Mouse (Mus musculus): ENCODE measurements at regions not wholly inside any gene's neighbourhood (a gene's known extent, or its start where the extent isn't known, plus 50 kb on each side); places are given as distances from the start of the nearest gene placed in this dataset.

DNA sequence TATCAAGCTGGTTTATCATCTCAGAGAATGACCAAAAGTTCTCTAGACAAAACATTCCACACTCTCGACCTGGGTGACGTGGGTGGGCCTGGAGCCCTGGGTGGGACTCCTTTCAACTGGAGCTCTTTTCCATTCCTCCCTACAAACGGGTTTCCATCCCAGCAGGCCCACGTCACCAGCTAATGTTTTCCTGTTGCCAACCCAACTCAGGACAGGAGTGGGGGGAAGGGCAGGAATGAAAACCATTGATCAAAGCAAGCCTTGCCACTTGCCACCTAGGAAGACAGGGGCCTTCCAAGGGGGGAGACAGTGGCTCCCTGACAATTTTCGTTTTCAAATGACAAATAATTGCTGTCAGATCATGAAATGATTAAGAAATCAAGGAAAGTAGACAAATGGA, 224.8 kb downstream of the Rplp1 start:
- no peaks in the 10 kb centered on the region for H3K9me3 ChIP-seq
- H3K9ac ChIP-seq: no peak overlapping the region
- no peaks in the 10 kb centered on the region for H3K4me1 ChIP-seq
- no peak overlapping the region for H3K4me3 ChIP-seq
- no peak for ATAC-seq (ENCODE audit: borderline replicate concordance, extremely low read depth, low FRiP score, low TSS enrichment)
- no peaks in the 10 kb centered on the region for H3K36me3 ChIP-seq
- no peak overlapping the region for H3K4me2 ChIP-seq
- H3K27me3 ChIP-seq: peaks cover 13% of the 10 kb centered on the region; the same call in 1 of the 2 replicates
- WGBS: 34% methylated on average over 5 of the region's 5 CpGs
- H3K27ac ChIP-seq: no peak overlapping the region

DNA sequence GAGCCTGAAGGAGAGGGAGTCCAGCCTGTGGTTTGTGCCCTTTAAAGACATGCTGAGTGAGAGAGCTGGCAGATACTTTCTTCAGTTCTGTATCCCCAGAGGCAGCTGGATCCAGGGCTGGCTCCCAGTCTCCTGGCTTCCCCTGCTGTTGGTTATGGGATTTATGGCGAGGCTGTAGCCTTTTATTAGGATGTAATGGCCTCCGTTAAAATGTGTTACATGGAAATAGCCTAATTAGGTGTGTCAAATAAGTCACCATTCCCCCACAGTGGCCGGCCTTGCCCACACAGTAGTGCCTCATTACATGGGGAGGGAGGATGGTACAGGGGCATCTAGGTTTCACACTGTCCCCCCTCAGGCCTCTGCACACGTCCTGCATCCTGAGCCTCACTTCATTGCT, 230.8 kb downstream of the Rplp1 start:
- Histone ChIP-seq H3K27me3 (no peaks in the 10 kb centered on the region), H3K36me3 (no peaks in the 10 kb centered on the region), H3K27ac (no peak overlapping the region), H3K4me3 (no peak overlapping the region), H3K4me2 (no peak overlapping the region), H3K9me3 (no peaks in the 10 kb centered on the region), H3K4me1 (0 out of 2 replicates have a peak, but pooled peaks cover 2% of the 10 kb centered on the region), H3K9ac (no peak overlapping the region)
- no peak for ATAC-seq (ENCODE audit: borderline replicate concordance, extremely low read depth, low FRiP score, low TSS enrichment)
- 80% methylated on average over 4 of the region's 4 CpGs for WGBS

DNA sequence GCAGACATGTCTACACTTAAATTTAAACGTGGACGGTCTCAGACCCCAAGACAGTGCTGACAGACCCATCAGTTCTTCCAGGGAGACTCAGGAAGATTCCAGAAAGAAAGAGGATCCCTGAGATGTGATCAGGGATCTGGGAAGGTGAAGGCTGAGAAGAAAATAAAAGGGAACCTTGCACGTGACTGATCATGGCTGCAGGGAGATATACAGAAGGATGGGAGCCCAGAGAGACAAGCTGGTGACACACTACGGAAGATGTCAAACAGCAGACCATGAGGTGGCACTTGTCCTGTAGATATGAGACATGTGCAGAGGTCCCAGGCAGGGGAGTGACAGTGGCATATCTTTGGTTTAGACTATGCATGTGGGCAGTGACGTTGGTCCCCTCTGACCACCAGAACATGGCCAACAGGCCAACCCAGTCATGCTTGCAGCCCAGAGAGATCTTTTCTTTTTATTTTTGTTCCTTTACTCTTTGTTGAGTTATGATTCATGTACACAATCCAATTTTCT, 231.5 kb downstream of the Rplp1 start:
- H3K27me3 ChIP-seq: no peaks in the 10 kb centered on the region
- no peak overlapping the region for H3K27ac ChIP-seq
- H3K4me3 ChIP-seq: no peak overlapping the region
- no peaks in the 10 kb centered on the region for H3K36me3 ChIP-seq
- WGBS: 81% methylated on average over 5 of the region's 5 CpGs
- no peak for ATAC-seq (ENCODE audit: borderline replicate concordance, extremely low read depth, low FRiP score, low TSS enrichment)
- H3K4me1 ChIP-seq: 0 out of 2 replicates have a peak, but pooled peaks cover 2% of the 10 kb centered on the region
- no peaks in the 10 kb centered on the region for H3K9me3 ChIP-seq
- no peak overlapping the region for H3K9ac ChIP-seq
- no peak overlapping the region for H3K4me2 ChIP-seq

DNA sequence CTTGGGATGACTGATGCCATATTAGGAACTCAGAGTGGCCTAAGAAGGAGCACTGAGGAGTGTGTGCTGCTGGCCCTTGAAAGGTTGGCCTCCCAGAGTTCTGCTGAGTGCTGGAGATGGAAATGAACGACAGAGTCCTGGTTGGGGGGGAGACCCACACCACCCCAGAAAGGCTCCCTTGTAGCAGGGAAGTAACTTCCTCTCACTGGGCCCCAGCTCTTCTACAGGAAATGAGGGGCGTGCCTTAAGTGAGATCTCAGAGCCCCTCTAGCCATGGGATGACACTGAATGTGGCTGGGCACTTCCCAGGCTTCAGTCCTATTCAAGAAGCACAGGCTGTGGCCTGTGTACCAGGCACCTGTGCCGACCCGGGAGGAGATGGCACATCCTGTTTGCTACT, 232.0 kb downstream of the Rplp1 start:
- no peaks in the 10 kb centered on the region for H3K9me3 ChIP-seq
- no peak for ATAC-seq (ENCODE audit: borderline replicate concordance, extremely low read depth, low FRiP score, low TSS enrichment)

GRCm38 (mm10) chr9:61681406-61681805, 232.9 kb downstream of the Rplp1 start:
- Histone ChIP-seq H3K9me3 (no peaks in the 10 kb centered on the region), H3K4me1 (peaks cover 5% of the 10 kb centered on the region; the same call in 1 of the 2 replicates), H3K4me3 (no peak overlapping the region), H3K36me3 (no peaks in the 10 kb centered on the region), H3K27ac (no peak overlapping the region), H3K27me3 (no peaks in the 10 kb centered on the region), H3K4me2 (no peak overlapping the region), H3K9ac (no peak overlapping the region)
- WGBS: 51% methylated on average over 5 of the region's 5 CpGs
- no peak for ATAC-seq (ENCODE audit: borderline replicate concordance, extremely low read depth, low FRiP score, low TSS enrichment)

More for the DNA sequence above, 232.0 kb downstream of the Rplp1 start:
- Histone ChIP-seq H3K27me3 (no peaks in the 10 kb centered on the region), H3K4me1 (0 out of 2 replicates have a peak, but pooled peaks cover 2% of the 10 kb centered on the region), H3K4me2 (no peak overlapping the region), H3K4me3 (no peak overlapping the region), H3K9ac (no peak overlapping the region), H3K27ac (no peak overlapping the region), H3K36me3 (no peaks in the 10 kb centered on the region)
- WGBS: 49% methylated on average over 4 of the region's 4 CpGs

DNA sequence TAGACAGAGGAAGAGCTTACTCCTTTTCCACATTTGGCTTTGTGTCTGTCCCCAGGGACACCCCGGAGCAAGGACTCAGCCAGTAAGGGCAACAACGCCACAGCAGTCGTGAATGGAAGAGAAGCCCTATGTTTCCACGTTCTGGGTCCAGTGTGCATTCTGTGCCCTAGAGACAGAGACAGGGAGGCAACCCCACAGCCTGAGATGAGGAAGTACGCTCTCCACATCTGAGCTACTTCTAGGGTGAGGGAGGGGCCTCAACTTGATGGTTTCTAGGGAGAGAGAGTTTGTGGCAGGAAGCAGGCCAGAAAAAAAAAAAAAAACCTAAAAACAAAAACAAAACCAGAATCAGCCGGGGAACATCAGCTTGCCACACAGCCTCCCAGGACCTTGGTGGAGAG, 233.4 kb downstream of the Rplp1 start:
- no peak for ATAC-seq (ENCODE audit: borderline replicate concordance, extremely low read depth, low FRiP score, low TSS enrichment)
- 42% methylated on average over 6 of the region's 6 CpGs for WGBS
- H3K27ac ChIP-seq: no peak overlapping the region

GRCm38 (mm10) chr9:61679686-61680085, 234.7 kb downstream of the Rplp1 start:
- Histone ChIP-seq H3K36me3 (no peaks in the 10 kb centered on the region), H3K9ac (no peak overlapping the region), H3K4me3 (no peak overlapping the region), H3K27me3 (no peaks in the 10 kb centered on the region), H3K9me3 (no peaks in the 10 kb centered on the region), H3K27ac (no peak overlapping the region), H3K4me2 (no peak overlapping the region), H3K4me1 (peaks cover 5% of the 10 kb centered on the region; the same call in 1 of the 2 replicates)
- 79% methylated on average over 6 of the region's 6 CpGs for WGBS
- no peak for ATAC-seq (ENCODE audit: borderline replicate concordance, extremely low read depth, low FRiP score, low TSS enrichment)

More for the DNA sequence above, 233.4 kb downstream of the Rplp1 start:
- Histone ChIP-seq H3K4me1 (peaks cover 5% of the 10 kb centered on the region; the same call in 1 of the 2 replicates), H3K27me3 (no peaks in the 10 kb centered on the region), H3K4me2 (no peak overlapping the region), H3K9me3 (no peaks in the 10 kb centered on the region), H3K4me3 (no peak overlapping the region), H3K9ac (no peak overlapping the region), H3K36me3 (no peaks in the 10 kb centered on the region)

GRCm38 (mm10) chr9:61677603-61678002, 236.7 kb downstream of the Rplp1 start:
- WGBS: 51% methylated on average over 3 of the region's 3 CpGs
- H3K27me3 ChIP-seq: no peaks in the 10 kb centered on the region
- ATAC-seq (ENCODE audit: borderline replicate concordance, extremely low read depth, low FRiP score, low TSS enrichment): no peak

DNA sequence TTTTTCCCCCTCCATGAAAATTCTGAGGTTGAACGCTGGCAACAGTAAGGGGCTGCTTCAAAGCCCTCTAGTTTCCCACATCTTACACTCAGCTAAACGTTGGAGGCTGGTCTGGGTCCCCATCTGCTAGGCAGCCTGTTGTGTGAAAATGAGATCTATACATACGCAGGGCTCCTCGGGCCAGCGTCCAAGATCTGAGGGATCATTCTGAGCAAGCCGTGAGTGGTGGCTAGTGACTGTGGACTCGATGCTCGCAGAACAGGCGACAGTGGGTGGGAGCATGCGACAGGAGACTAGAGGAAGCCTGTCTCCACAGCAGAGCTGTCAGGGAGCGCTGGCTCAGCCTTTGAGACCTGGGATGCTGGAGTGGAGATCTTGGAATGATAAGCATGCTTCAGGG, 237.3 kb downstream of the Rplp1 start:
- H3K4me1 ChIP-seq: peaks cover 3% of the 10 kb centered on the region; the same call in 1 of the 2 replicates
- H3K4me2 ChIP-seq: no peak overlapping the region
- 43% methylated on average over 11 of the region's 11 CpGs for WGBS
- H3K4me3 ChIP-seq: no peak overlapping the region
- no peak overlapping the region for H3K9ac ChIP-seq
- H3K9me3 ChIP-seq: no peaks in the 10 kb centered on the region
- no peak overlapping the region for H3K27ac ChIP-seq
- no peaks in the 10 kb centered on the region for H3K27me3 ChIP-seq
- no peak for ATAC-seq (ENCODE audit: borderline replicate concordance, extremely low read depth, low FRiP score, low TSS enrichment)
- H3K36me3 ChIP-seq: no peaks in the 10 kb centered on the region

More at GRCm38 (mm10) chr9:61677603-61678002, 236.7 kb downstream of the Rplp1 start:
- Histone ChIP-seq H3K9me3 (no peaks in the 10 kb centered on the region), H3K36me3 (no peaks in the 10 kb centered on the region), H3K4me1 (peaks cover 5% of the 10 kb centered on the region; the same call in 1 of the 2 replicates), H3K4me2 (no peak overlapping the region), H3K4me3 (no peak overlapping the region), H3K27ac (no peak overlapping the region), H3K9ac (no peak overlapping the region)

DNA sequence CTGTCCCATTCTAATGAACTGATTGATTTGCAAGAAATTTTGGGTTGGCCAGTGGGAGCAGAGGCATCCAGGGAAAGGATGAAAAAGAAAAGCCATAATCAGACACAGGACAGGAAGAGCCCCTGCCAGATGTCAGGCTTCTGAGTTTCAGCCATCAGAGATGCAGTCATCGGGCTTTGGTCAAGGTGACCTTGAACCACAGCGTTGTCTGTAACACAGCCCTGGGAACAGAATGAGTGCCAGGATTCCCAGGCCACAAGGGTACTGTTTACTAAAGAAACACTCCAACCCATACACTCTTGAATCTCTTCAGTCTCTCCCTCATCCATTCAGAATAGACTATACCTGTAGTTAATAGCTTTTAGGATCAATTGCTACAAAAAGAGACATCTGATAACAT, 239.0 kb downstream of the Rplp1 start:
- H3K4me1 ChIP-seq: peaks cover 3% of the 10 kb centered on the region; the same call in 1 of the 2 replicates
- no peak overlapping the region for H3K27ac ChIP-seq
- ATAC-seq (ENCODE audit: borderline replicate concordance, extremely low read depth, low FRiP score, low TSS enrichment): no peak

GRCm38 (mm10) chr9:61673575-61674203, 240.7 kb downstream of the Rplp1 start:
- no peak for ATAC-seq (ENCODE audit: borderline replicate concordance, extremely low read depth, low FRiP score, low TSS enrichment)
- WGBS: 65% methylated on average over 16 of the region's 16 CpGs
- Histone ChIP-seq H3K9me3 (no peaks in the 10 kb centered on the region), H3K27ac (no peak overlapping the region), H3K36me3 (no peaks in the 10 kb centered on the region), H3K4me1 (peaks cover 3% of the 10 kb centered on the region; the same call in 1 of the 2 replicates), H3K9ac (no peak overlapping the region), H3K27me3 (no peaks in the 10 kb centered on the region), H3K4me3 (no peak overlapping the region), H3K4me2 (no peak overlapping the region)

More for the DNA sequence above, 239.0 kb downstream of the Rplp1 start:
- no peak overlapping the region for H3K9ac ChIP-seq
- H3K4me2 ChIP-seq: no peak overlapping the region
- 74% methylated on average over 2 of the region's 2 CpGs for WGBS
- no peaks in the 10 kb centered on the region for H3K27me3 ChIP-seq
- H3K4me3 ChIP-seq: no peak overlapping the region
- H3K36me3 ChIP-seq: no peaks in the 10 kb centered on the region
- no peaks in the 10 kb centered on the region for H3K9me3 ChIP-seq

DNA sequence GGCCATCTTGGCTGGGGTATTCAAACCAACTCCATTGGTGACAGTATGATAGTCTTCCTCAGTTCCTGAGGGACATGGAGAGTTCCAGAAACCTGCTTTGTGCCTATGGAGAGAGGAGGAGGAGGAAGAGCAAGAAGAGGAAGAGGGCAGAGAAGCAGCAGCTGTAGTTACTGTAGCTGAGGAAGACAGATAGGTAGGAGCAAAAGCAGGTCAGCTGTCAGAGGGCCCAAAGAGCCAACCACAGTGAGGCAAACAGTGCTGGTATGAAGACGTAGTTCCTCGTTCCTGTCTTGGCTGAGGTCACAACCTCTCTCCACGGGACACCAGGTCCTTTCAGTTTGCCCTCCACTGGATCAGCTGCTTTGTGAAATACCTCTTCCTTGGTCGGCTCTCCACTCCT, 243.4 kb downstream of the Rplp1 start:
- no peak overlapping the region for H3K4me2 ChIP-seq
- WGBS: 60% methylated on average over 4 of the region's 4 CpGs

More for the DNA sequence above, 243.4 kb downstream of the Rplp1 start:
- H3K4me3 ChIP-seq: no peak overlapping the region
- no peak overlapping the region for H3K27ac ChIP-seq
- no peak for ATAC-seq (ENCODE audit: borderline replicate concordance, extremely low read depth, low FRiP score, low TSS enrichment)
- H3K36me3 ChIP-seq: no peaks in the 10 kb centered on the region
- no peaks in the 10 kb centered on the region for H3K27me3 ChIP-seq
- no peaks in the 10 kb centered on the region for H3K9me3 ChIP-seq
- H3K9ac ChIP-seq: no peak overlapping the region
- no peaks in the 10 kb centered on the region for H3K4me1 ChIP-seq
